Mouse (Mus musculus) liver, embryonic 14.5 days (tissue): ENCODE measurements at regions not wholly inside any gene's neighbourhood (a gene's known extent, or its start where the extent isn't known, plus 50 kb on each side); places are given as distances from the start of the nearest gene placed in this dataset.

ENCODE experiments used
- ATAC-seq: fragments of 200-750 bp; cut with Nextera tagmentation; 2 replicates; pipeline ENCODE4 v1.8.0; 2017; ENCODE audit warnings: moderate number of reproducible peaks, mild to moderate bottlenecking, moderate library complexity; ENCODE audit not compliant: insufficient read depth
- DNase-seq, 3 experiments: peaks; one replicate each; pipeline ENCODE4 v3.0.0-alpha.2; 2012 to 2013; ENCODE audit warnings: low read depth in 3 of 3, low spot score in 3 of 3
- H3K27ac ChIP-seq: fragments of 300-500 bp; sonication (generic); 2 replicates; pipeline ENCODE4 v1.5.1; 2014; ENCODE audit warnings: moderate library complexity, mild to moderate bottlenecking, control low read depth, inconsistent platforms
- H3K27me3 ChIP-seq: fragments of 300-500 bp; sonication (generic); 2 replicates; pipeline ENCODE4 v1.6.1; 2014; ENCODE audit warnings: mild to moderate bottlenecking, low read length, moderate library complexity; ENCODE audit not compliant: control insufficient read depth, insufficient read depth
- H3K36me3 ChIP-seq: fragments of 300-500 bp; sonication (generic); replicated peaks from 2 replicates; pipeline ENCODE4 v1.6.1; 2014; ENCODE audit warnings: low read depth; ENCODE audit not compliant: control insufficient read depth, insufficient read depth
- H3K4me1 ChIP-seq, 2 experiments: fragments of 200-500 bp in 1 of 2; fragments of 300-500 bp in 1 of 2; sonication (generic) in 1 of 2; replicated peaks; 2 replicates each; pipeline ENCODE4 v1.6.1; 2012 to 2014; ENCODE audit warnings: antibody characterized with exemption in 1 of 2, inconsistent platforms in 1 of 2, low read length in 1 of 2; ENCODE audit not compliant: control insufficient read depth in 2 of 2, insufficient read depth in 2 of 2
- H3K4me2 ChIP-seq: fragments of 300-500 bp; sonication (generic); 2 replicates; pipeline ENCODE4 v1.6.1; 2014; ENCODE audit warnings: low read depth, mild to moderate bottlenecking, control low read depth, moderate library complexity
- H3K4me3 ChIP-seq, 2 experiments: fragments of 200-500 bp in 1 of 2; fragments of 300-500 bp in 1 of 2; sonication (generic) in 1 of 2; 2 replicates each; pipeline ENCODE4 v1.5.1; 2012 to 2014; ENCODE audit warnings: low read depth in 2 of 2, low read length in 2 of 2, mild to moderate bottlenecking in 2 of 2, control low read depth in 1 of 2, inconsistent platforms in 1 of 2, moderate library complexity in 1 of 2; ENCODE audit not compliant: insufficient read depth in 1 of 2
- H3K9ac ChIP-seq: fragments of 300-500 bp; sonication (generic); replicated peaks from 2 replicates; pipeline ENCODE4 v1.6.1; 2014; ENCODE audit warnings: mild to moderate bottlenecking, control low read depth, moderate library complexity
- H3K9me3 ChIP-seq: fragments of 300-500 bp; sonication (generic); 2 replicates; pipeline ENCODE4 v1.6.1; 2016; ENCODE audit warnings: low read length, mixed read lengths; ENCODE audit not compliant: control insufficient read depth
- CTCF ChIP-seq: IDR thresholded peaks from 2 replicates; pipeline ENCODE4 v1.5.1; 2016; ENCODE audit warnings: antibody characterized with exemption, low read depth, control low read depth
- EP300 ChIP-seq: IDR thresholded peaks from 2 replicates; pipeline ENCODE4 v1.6.1; 2016; ENCODE audit warnings: antibody characterized with exemption, low read depth
- WGBS: fragments of 180-500 bp; shearing (Covaris S2); extraction: QIAGEN DNeasy Blood & Tissue Kit; methylation state at CpG from one replicate; pipeline ENCODE4 v1.1.7; 2014; ENCODE audit not compliant: insufficient replicate concordance; 5-methylcytosine and 5-hydroxymethylcytosine counted together

- DNase-seq (no peak), ATAC-seq (no peak)
- Histone ChIP-seq H3K4me1 (peaks cover 0 to 2% of the 10 kb centered on the region in 2 experiments; a peak in 1 of 4 replicates), H3K9ac (no peak overlapping the region), H3K27ac (no peak overlapping the region), H3K27me3 (no peaks in the 10 kb centered on the region), H3K4me3 (no peak overlapping the region), H3K9me3 (no peaks in the 10 kb centered on the region), H3K4me2 (no peak overlapping the region), H3K36me3 (no peaks in the 10 kb centered on the region)
- no peak for TF ChIP-seq EP300
- no peak for TF ChIP-seq CTCF
- WGBS, result 59% methylated on average over 4 of the region's 4 CpGs
Measured at GRCm38 (mm10) chr8:80307761-80308160, 185.8 kb upstream of the Gypa start.

- H3K9ac ChIP-seq, result no peak overlapping the region
- H3K4me3 ChIP-seq, result no peak overlapping the region
- TF ChIP-seq EP300, result no peak
- no peak overlapping the region for H3K4me2 ChIP-seq
- WGBS, result 61% methylated on average over 5 of the region's 5 CpGs
- H3K4me1 ChIP-seq, result no peaks in the 10 kb centered on the region
- DNase-seq (no peak), ATAC-seq (no peak)
- no peaks in the 10 kb centered on the region for H3K27me3 ChIP-seq
- no peaks in the 10 kb centered on the region for H3K36me3 ChIP-seq
- H3K27ac ChIP-seq, result no peak overlapping the region
- H3K9me3 ChIP-seq, result no peaks in the 10 kb centered on the region
Measured at GRCm38 (mm10) chr8:80298596-80298995, 195.0 kb upstream of the Gypa start.

GRCm38 (mm10) chr8:80290311-80290710 lies 203.3 kb upstream of the Gypa start:
- DNase-seq (no peak), ATAC-seq (no peak)
- no peak overlapping the region for H3K4me3 ChIP-seq
- no peaks in the 10 kb centered on the region for H3K9me3 ChIP-seq
- no peak for TF ChIP-seq CTCF
- no peak for TF ChIP-seq EP300
- no peaks in the 10 kb centered on the region for H3K27me3 ChIP-seq
- 33% methylated on average over 1 of the region's 1 CpGs for WGBS
- H3K4me1 ChIP-seq, result no peaks in the 10 kb centered on the region
- no peak overlapping the region for H3K4me2 ChIP-seq
- H3K36me3 ChIP-seq, result no peaks in the 10 kb centered on the region
- no peak overlapping the region for H3K27ac ChIP-seq
- no peak overlapping the region for H3K9ac ChIP-seq

- Histone ChIP-seq H3K4me1 (no peaks in the 10 kb centered on the region), H3K27me3 (no peaks in the 10 kb centered on the region), H3K9ac (no peak overlapping the region), H3K4me2 (no peak overlapping the region), H3K36me3 (no peaks in the 10 kb centered on the region), H3K9me3 (no peaks in the 10 kb centered on the region), H3K4me3 (no peak overlapping the region), H3K27ac (no peak overlapping the region)
- ATAC-seq (no peak), DNase-seq (no peak)
- 54% methylated on average over 6 of the region's 6 CpGs for WGBS
- TF ChIP-seq EP300, result no peak
- TF ChIP-seq CTCF, result no peak
Measured at GRCm38 (mm10) chr8:80289282-80289681, 204.3 kb upstream of the Gypa start.

- no peak overlapping the region for H3K9ac ChIP-seq
- no peak overlapping the region for H3K4me2 ChIP-seq
- TF ChIP-seq EP300, result no peak
- TF ChIP-seq CTCF, result no peak
- H3K4me3 ChIP-seq, result no peak overlapping the region
- H3K27me3 ChIP-seq, result no peaks in the 10 kb centered on the region
- DNase-seq (no peak), ATAC-seq (no peak)
- H3K9me3 ChIP-seq, result no peaks in the 10 kb centered on the region
- 71% methylated on average over 7 of the region's 7 CpGs for WGBS
- H3K27ac ChIP-seq, result no peak overlapping the region
- peaks cover 0 to 3% of the 10 kb centered on the region in 2 experiments; a peak in 1 of 4 replicates for H3K4me1 ChIP-seq
- H3K36me3 ChIP-seq, result no peaks in the 10 kb centered on the region
Measured at GRCm38 (mm10) chr8:80268910-80269460, 211.2 kb upstream of the Hhip start.
